Mouse (Mus musculus) thymus, adult 18-20 months (tissue): ENCODE measurements around the gene Marco.

ENCODE experiments used
- DNase-seq, 2 experiments: peaks; one replicate each; pipeline ENCODE4 v3.0.0; 2022; ENCODE audit warnings: mixed read lengths in 2 of 2

Gene Marco

DNA sequence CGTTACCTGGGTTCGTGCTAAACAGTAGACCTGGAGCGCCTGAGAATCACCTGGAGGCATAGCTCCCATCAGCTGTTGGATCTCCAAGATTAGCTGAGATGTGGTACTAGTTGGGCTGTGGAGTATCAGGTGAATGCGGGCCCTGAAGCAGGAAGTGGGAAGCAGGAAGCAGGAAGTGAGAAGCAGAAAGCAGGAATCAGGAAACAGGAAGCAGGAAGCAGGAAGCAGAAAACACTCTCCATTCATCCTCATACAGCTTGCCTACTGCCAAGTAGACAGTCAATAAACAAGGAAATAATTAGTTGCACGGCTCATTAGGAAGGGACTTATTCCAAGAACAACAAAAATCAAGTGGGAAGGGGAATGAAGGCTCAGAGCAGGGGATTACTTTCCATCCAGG, 69.2 kb downstream of the Marco start:
- DNase-seq: no peak

DNA sequence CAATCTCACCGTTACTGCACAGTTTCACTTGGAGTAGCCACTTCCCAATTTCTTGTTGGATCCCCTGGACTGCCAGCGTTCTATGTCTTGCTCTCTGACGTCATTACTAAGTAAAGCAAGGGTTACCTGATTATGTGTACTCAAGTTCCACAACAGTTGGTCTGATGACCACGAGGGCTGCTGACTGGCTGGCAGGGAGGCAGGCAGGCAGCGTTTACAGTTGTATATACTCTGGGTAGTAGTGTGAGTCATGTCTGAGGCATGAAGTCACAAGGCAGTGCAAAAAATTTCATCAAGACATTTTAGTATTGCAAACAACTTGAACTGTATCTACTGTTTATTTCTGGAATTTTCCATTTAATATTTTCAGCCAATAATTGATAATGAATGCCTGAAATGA, 74.7 kb downstream of the Marco start:
- DNase-seq: no peak

DNA sequence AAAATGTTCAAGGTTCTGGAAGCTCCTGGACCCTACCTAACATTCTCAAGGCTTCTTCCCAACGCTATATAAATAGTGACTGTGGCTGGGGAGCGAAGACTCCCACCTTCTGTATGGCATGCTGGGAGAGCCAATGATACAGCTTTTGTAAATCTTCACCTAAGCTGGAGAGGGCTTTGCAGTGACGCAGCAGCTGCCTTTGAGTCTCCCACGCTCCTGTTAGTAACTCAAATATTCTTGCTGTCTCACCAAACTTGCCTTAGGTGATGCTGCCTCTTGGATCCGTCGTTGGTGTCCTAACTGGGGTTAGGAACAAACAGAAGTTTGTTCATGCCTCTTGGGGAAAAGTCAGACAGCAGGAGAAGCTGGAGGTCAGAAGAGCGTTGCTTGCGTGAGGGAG, 79.2 kb downstream of the Marco start:
- no peak for DNase-seq
